Mouse (Mus musculus): ENCODE results near the gene Spata2.
A peak's percentile ranks its signal among the peaks of the same experiment; 100 is the strongest.

The Spata2 gene

DNA sequence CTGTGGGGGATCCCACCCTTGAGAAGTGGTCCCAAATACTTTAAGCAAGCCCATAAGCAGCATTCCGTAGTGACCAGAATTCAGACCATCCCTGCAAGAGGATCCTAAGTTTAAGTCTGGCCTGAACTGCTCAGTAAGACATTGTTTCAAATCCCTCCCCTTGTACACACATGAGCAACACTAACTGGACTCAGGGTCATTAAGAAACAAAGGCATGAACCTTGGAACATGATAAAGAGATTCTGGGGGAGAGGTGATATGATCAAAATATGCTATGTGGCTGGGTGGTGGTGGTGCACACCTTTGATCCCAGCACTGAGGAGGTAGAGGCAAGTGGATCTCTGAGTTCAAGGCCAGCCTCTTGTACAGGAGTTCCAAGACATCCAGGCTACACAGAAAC lies 13.2 kb downstream of the Spata2 start:
- DNase-seq = no peak

DNA sequence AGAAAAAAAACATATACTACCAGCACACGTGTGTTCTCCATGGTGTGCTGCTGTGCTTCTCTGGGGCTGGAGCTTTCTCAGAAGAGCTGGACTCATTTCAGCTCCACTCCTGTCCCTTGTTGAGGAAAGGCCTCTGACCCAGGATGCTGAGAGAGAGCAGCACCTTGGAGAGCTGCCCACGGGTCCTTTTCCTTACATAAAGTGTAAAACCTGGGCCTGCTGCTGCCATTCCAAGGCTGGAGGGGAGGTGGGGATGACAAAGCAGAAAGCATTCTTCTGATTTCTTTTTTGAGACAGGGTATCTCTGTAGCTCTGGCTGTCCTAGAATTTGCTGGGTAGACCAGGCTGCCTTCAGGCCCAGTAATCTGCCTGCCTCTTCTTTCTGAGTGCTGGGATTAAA lies 14.6 kb downstream of the Spata2 start:
- DNase-seq = no peak

DNA sequence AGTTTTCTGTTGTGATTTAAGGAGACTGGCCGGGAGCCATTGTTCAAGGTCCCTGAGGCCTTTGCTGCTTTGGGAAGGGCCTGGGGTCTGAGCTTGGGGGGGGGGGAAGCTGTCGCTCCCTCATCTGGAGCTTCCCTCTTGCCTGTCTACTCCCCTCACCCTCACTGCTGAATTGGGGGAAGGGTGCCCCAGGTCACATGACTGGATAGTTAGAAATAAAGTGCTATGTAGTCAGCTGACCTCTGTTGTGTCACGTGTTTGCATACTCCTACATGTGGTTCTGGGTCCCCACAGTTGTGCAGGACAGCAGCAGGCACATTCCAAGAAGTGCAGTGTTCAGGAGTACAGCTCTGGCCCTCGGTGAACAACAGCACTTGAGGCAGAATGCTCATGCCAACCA lies 15.9 kb downstream of the Spata2 start:
- DNase-seq = no peak

DNA sequence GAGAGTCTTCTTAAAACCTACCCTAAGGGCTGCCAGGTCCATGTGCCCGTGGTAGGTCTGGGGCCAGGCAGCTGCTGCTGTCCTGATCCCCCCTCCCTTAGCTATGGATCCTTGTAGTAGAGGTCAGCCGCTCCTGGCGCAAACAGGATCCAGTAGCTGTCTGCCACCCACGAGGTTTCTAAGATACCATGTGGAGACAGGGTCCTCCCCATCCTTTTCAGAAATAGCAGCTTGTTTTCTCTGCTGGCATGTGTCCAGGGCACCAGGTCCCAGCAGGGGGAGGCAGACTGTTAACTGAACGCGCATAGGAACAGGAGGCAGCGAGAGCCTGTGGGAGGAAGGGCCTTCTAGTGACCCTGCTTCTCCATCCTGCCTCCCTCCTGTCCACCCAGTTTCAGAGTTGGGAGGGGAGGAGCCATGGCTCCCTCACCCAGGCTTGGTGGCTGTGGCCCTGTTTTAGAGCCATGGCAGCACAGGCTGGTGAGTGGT lies 16.4 kb downstream of the Spata2 start:
- peak; percentile 88 for DNase-seq

DNA sequence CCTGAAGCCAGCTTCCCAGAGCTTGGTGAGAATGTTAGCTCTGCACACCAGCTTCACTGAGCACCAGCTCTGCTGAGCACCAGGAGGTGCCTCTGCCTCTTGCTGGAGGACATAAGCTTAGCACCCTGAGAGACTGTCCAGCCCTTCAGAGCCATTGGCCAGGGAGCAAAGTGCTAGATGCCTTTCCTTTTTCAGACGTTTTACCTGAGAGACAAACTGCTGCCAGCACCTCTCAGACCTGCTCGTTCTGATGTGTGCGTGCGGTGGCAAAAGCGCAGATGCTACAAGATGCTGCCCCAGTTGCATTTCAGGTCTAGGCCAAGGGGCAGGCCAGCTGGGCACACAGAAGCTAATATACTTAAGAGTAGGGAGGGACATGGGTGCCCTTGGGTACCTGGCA lies 17.1 kb downstream of the Spata2 start:
- DNase-seq = no peak

DNA sequence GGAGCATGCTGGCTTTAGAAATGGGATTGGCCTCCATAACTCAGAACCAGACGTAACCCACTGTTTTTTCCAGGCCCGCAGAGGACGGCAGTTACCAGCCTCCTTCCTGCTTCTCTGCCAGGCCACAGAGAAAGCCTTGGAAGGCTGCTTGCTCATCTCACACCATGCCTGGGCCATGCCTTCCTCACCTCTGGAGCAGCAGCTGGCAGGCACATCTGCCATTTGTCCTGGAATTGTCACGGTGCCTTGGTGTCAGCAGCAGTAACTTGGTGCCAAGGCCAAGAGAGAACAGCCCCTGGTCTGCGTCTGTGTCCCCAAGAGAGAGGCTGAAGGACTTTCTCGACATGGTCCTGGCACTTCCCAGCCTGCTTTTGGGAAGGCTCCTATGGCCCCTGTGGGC lies 18.5 kb downstream of the Spata2 start:
- no peak for DNase-seq

DNA sequence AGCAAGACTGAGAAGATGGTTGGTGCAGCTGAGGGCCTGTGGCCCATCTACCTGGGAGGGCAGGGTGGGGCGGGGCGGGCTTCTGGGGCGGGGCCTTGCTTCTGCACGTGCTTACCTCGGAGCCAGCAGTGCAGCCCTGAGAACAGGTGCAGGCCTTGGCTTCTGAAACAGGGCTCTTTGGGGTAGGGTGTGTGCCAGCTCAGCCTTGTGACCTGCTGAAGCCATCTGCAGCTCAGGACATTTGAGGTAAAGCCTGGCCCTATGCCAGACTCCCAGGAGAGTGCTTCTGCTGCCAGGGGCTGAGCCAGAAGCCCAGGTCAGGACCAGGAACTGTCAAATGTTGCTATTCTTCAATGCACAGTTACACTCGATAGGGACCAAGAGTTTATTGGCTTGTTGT lies 21.1 kb downstream of the Spata2 start:
- DNase-seq = no peak

DNA sequence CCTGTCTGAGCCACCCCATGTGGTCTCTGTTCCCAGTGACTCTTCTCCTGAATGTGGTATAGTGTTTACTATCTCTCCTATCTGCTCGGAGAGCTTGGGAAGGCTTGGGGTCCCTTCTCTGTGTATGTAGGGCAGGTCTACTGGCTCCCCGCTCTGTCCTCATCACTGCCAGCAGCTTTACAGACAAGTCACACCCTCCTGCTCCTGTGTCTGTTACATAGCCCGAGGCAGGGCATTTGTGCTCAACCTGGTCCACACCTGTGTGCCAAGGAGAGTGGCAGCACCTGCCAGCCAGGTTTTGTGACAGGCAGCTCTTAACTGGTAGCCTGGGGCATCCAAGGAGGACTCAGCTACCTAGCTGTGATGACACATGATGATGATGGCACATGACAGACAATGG lies 22.1 kb downstream of the Spata2 start:
- DNase-seq = no peak

DNA sequence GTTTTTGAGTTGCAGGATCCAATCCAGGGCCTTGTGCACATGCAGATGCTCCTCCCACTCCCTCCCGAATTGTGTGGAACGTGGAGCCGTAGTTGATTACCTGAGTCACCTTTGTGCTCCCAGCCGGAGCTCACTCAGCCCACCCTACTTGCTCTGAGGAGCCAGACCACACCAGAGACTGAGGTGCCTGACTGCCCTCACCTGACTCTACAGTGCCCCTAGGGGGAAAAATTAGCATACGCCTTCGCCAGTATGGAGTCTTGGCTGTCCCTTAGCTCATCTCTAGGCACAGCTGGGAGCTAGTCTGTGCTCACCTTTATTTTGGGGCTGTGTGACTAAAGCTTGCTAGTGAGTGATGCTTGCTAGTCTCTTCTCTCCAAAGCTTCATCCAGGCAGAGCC lies 24.2 kb downstream of the Spata2 start:
- no peak for DNase-seq

DNA sequence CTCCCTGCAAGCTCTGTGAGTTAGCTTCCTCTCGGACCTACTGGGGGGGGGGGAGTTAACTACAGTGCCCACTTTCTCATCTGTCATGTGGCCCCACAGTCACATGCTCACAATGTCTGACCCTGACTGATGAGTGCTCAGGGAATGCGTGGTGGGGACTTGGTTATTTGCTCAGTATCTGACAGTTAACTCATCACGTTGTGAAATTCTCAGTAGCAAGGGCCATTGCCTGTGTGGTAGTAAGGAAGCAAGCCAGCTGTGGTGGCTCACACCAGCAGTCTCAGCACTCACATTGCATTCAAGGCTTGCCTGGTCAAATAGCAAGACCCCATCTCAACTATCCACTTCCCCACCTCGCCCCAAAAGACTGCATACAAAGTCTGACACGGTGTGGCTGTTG lies 25.5 kb downstream of the Spata2 start:
- DNase-seq = no peak

DNA sequence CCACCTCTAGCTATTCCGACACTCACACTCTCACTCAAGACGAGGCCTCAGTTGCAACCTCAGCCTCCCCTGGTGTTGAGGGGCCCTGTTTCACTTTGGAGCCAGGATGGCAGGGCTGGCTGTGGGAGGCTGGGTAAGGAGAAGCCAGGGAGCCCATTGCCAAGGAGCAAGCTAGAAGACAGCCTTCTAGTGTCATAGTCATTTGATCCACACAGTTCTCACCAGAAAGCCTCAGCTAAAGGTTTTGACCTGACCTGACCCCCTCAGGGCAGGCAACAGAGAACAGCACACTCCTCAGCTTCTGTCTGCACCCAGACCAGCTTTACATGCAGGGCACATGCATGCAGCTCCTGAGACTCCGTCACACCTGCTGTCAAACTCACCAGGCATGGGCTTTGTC lies 26.7 kb downstream of the Spata2 start:
- no peak for DNase-seq

DNA sequence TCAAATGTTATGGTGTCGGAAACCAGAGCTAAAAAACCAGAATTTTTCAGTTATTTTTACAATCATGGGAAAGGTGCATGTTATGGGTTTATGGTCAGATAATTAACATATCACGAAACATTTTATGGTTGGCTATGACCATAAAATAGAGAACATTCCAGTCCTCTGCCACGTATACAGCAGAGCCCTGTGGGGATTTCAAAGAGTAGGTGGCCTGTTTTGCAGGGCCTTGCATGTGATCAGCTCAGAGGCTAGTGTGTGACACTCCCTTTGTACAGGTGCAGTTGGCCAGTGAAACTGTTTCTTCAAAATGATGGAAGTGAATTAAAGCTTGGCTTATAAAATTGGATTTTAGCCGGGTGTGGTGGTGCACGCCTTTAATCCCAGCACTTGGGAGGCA lies 28.9 kb downstream of the Spata2 start:
- DNase-seq = no peak

DNA sequence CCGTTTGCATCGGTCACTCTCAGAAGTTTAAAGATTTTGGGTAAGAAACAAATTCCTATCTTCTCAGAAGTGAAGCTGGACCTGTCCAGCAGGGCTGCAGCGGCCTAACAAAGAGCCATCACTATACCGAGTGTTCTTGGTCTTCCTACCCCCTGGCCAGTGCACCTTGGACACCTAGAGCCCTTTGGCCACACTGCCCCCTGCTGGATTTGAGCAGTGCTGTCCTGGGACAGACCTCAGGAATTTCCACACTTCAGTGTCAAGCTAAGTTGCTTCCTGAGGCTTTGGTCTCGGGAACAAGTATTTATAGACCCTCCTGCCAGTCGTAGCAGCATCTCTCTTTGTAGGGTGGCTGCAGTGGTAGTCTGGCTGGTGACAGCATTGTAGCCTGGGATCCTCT lies 29.7 kb downstream of the Spata2 start:
- no peak for DNase-seq

DNA sequence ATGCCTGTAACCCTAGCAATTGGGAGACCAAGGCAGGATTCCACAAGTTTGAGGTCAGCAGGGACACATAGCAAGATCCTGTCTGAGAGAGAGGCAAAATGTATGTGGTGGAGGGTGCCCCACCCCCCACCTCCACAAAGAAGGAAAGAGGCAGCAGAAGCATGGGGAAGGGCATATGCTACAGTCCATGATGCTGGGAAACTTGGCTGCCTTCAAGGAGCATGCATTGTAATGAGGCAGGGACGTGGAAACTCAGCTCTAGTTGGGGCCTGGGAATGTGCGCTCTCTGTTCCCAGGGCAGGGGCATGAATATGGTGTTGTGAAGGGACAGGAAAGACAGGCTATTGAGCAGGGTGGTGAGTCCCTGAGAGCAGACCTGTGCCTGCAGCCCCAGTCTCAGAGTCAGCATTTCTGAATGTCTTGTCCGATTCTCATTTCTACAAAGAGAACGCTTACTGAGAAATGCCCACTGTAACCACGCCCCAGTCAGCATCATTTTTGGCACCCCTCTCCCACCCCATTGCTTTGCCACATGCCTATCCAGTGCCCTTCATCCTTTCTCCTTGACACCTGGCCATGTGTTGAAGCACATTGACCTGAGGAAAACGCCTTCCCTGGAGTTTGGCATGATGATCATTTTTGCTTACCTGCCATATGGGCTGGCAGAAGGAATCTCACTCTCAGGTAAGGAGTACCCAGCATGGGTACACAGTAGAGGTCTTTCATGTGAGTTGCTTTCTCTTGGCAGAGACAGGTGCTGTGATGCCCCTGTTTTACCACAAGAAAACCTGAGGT lies 33.4 kb downstream of the Spata2 start:
- no peak for DNase-seq

DNA sequence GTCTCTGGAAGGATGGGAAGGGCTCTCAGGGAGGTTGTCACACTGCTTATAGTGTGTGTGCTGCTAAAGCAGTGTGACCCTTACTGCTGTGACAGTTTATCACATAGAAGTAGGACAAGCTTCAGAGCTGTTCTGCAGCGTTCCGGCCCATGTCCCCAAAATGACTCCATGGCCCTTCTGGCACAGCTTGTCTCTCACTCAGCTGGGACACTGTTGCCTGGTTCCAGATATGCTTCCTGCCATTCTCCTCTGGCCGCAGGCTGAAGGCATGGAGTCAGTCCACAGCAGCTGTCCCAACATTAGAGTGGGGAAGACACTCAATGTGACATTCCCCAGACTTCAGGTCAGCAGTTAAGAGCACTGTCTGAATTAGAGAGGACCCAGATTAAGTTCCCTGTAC lies 34.1 kb downstream of the Spata2 start:
- DNase-seq = no peak

DNA sequence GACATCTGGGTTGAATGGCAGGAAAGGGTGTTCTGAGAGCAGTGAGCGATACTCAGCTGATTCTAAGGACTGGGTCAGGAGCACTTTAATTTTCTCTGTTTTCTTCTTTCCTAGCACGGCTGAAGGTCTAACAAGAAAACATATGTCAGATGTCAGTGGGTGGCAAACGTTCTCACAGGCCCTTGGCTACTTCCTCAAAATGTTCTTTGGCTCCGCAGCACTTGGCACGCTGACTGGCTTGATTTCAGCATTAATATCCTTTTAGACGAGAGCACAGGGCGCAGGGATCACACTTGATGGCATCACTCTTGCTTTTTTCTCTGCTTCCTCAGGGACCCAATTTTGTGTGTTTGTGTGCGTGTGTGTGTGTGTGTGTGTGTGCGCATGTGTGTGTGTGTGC lies 35.5 kb downstream of the Spata2 start:
- DNase-seq = no peak

DNA sequence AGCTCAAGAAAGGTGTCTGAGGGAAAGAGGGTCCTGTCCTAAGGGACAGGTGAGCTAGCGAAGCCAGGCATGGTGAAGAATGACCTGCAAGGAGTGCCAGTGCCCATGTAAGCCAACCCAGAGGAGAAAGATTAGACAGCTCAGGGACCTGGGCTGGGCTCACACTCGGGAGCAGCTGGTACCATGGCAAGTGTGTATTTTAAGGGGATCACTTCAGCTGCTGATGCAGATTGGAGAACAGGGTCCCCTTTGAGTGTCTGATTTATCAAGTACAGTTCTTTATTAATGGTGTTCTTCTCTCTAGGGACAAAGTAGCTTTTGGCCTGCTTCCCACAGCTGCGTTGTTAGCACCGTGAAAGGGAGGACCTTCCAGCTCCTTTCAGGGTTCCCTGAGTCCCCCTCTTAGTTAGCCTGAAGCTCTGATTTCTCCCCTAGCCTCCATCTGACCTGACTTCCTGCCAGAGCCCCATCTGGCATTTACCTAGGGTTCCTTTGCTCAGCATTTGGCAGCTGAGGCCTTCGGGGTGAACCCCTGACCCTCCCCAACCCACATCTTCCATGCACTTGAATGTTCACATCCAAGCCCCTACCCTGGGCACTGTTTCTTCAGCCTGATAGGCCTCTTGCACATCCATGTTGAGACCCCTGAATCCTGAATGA lies 36.2 kb downstream of the Spata2 start:
- no peak for DNase-seq

DNA sequence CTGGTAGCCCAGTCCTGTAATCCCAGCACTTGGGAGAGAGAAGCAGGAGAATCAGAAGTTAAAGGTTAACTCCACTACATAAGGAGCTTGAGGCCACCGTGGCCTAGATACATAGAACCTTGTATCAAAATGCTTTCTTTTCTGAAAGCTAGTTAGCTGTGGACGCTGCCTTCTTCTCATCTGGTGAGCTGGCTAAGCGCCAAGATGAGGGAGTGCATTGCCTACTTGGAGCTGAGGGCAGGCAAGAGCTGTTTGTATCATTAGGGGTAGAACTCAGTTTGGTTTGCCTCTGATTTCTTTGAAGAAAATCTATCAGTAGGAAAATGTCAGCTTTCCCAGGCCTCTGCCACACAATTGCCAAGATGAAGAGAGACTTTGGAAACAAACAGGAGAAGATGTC lies 38.9 kb downstream of the Spata2 start:
- DNase-seq = peak; percentile 51

DNA sequence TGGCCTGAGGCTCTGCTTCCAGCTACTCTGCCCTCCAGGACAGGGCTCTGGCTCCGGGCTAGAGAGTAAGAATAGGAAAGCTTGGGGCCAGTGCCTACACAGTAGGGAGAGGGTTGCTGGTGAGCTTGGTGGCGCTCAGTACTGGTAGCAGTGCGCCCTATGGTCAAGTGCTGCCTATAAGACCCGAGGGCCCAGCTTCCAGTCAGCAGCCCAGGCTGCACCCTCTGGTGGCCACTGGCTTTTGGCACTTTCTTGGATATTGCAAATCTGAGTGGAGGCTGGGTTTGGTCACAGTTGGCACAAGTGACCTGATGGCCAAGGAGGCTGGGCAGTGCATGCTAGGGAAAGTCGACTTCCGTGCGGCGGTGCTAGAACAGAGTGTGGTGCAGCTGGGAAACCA lies 42.0 kb downstream of the Spata2 start:
- DNase-seq = no peak

DNA sequence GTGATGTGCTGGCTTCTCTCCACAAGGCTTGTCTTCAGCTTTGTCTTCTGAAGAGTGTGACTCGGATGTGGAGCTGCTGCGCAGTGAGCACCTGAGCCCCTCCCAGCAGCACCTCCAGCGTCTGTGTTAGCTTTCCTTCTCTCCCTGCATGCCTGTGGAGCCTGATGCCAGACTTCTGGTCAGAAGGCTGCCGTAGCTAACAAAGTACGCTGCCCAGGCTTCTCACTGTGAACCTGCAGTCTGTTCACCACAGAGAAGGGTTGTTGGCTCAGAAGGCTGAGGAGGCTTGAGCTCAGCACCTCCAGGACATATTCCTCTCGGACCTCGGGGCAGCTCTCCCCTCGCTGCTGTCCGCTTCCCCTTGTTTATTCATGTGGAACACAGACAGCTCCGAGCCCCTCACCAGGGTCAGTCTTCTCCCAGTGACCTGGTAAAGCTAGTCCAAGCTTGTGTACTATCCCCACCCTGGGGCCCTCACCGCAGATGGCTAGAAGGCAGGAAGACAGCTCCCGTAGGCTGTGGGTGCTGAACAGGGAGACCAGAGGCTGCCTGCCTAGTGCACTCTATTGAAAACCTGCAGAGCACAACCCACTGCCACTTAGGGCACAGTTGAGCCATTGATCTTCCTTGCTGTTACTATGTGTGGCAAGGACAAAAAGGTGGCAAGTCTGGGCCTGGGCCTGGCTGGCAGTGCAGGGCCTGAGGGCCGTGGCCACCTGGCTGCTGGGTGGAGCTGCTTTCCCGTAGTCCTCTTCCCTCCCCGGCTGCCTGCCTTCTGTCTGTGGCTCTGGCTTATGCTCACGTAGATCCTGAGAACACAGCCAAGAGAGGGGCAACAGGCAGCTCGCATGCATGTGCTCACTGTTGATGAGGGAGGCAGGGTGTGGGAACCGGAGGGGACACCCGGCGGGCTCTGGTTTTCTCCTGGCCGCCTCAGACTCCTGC lies 43.1 kb downstream of the Spata2 start:
- peak; percentile 46 for DNase-seq

DNA sequence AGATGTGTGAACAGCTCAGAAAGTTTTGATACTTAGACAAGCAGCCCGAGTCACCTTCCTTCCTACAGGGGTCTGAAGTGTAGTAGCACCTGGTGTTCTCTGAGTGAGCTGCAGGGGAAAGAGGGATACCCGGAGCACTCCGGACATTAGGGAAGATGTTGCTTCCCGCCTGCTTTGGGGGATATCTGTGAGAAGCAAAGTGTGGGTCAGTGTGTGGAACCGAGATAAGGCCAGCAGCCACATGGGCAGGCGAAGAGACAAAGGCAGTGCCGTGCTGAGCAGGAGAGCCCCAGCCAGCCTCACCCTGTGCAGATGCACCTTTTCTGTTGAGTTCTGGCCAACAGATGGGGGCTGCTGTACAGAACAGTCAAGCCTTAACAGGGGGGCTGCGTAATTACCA lies 45.1 kb downstream of the Spata2 start:
- no peak for DNase-seq

DNA sequence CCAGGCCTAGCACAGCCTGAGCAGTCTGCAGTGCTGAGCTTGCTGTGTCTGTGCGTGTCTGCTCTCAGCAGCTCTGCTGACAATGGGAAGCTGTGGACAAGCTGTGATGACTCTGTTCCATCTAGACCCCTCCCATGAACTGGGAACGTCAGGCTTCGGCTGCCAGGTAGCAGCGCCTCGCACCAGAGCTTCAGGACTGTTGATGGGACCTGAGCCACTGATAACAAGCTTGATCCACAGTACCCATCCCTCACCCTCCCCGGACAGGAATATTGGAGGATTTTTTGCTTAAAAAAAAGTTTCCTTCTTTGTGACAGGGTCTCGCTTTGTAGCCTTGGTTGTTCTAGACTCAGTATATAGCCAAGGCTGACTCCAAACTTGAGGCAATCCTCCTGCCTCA lies 45.5 kb downstream of the Spata2 start:
- no peak for DNase-seq

Data from layer of hippocampus, adult 9-11 months (tissue).